Mouse (Mus musculus) limb, embryonic 14.5 days (tissue): Measurements from ENCODE around the gene Susd1. TPM values are rescaled to one million over a fixed set of nuclear protein-coding genes. Genes with fewer than 3 reads are reported as not detected.
"Not testable (repeated sequence)": the region's sequence is repeated elsewhere in the genome, so short reads cannot be mapped to it uniquely, and the experiment has no call there.

ENCODE experiments used
- ATAC-seq: fragments of 200-750 bp; cut with Nextera tagmentation; 2 replicates; pipeline ENCODE4 v1.8.0; 2017; ENCODE audit warnings: low read depth, moderate number of reproducible peaks, moderate TSS enrichment; ENCODE audit not compliant: low FRiP score
- DNase-seq: peaks from one replicate; pipeline ENCODE4 v3.0.0-alpha.2; 2015; ENCODE audit warnings: low spot score
- H3K27ac ChIP-seq: fragments of 300-500 bp; sonication (generic); replicated peaks from 2 replicates; pipeline ENCODE4 v1.5.1; 2014; ENCODE audit warnings: low read depth, mild to moderate bottlenecking, low read length, moderate library complexity, mixed read lengths
- H3K27me3 ChIP-seq: fragments of 300-500 bp; sonication (generic); 2 replicates; pipeline ENCODE4 v1.6.1; 2014; ENCODE audit warnings: low read length, mixed read lengths; ENCODE audit not compliant: control insufficient read depth, insufficient read depth
- H3K36me3 ChIP-seq: fragments of 300-500 bp; sonication (generic); 2 replicates; pipeline ENCODE4 v1.6.1; 2014; ENCODE audit warnings: mild to moderate bottlenecking, low read length, moderate library complexity, mixed read lengths; ENCODE audit not compliant: control insufficient read depth, insufficient read depth
- H3K4me1 ChIP-seq: fragments of 300-500 bp; sonication (generic); 2 replicates; pipeline ENCODE4 v1.6.1; 2014; ENCODE audit warnings: antibody characterized with exemption, low read length, mixed read lengths; ENCODE audit not compliant: control insufficient read depth, insufficient read depth
- H3K4me2 ChIP-seq: fragments of 300-500 bp; sonication (generic); replicated peaks from 2 replicates; pipeline ENCODE4 v1.6.1; 2014; ENCODE audit warnings: low read depth, mild to moderate bottlenecking, low read length, moderate library complexity; ENCODE audit not compliant: severe bottlenecking
- H3K4me3 ChIP-seq: fragments of 300-500 bp; sonication (generic); replicated peaks from 2 replicates; pipeline ENCODE4 v1.5.1; 2014; ENCODE audit warnings: low read length
- H3K9ac ChIP-seq: fragments of 300-500 bp; sonication (generic); 2 replicates; pipeline ENCODE4 v1.6.1; 2014; ENCODE audit warnings: mild to moderate bottlenecking, low read depth, low read length, moderate library complexity; ENCODE audit not compliant: severe bottlenecking
- H3K9me3 ChIP-seq: fragments of 300-500 bp; sonication (generic); 2 replicates; pipeline ENCODE4 v1.6.1; 2016; ENCODE audit warnings: low read length; ENCODE audit not compliant: control insufficient read depth
- POLR2A ChIP-seq: fragments of 200-500 bp; IDR thresholded peaks from 2 replicates; pipeline ENCODE4 v1.8.0; 2012; ENCODE audit warnings: inconsistent platforms, mild to moderate bottlenecking, moderate library complexity, borderline replicate concordance; ENCODE audit not compliant: insufficient read depth, insufficient read length; ENCODE audit errors: extremely low read depth
- WGBS: fragments of 180-500 bp; shearing (Covaris S2); extraction: QIAGEN DNeasy Blood & Tissue Kit; methylation state at CpG from one replicate; pipeline ENCODE4 v1.1.7; 2014; 5-methylcytosine and 5-hydroxymethylcytosine counted together
- polyA plus RNA-seq, 2 experiments: library from polyadenylated mRNA; depleted of rRNA in 1 of 2; stranded (reverse) in 1 of 2; unstranded in 1 of 2; fragments of >200 nt; fragmentation: Nextera tagmentation in 1 of 2; extraction: Ambion mirVana in 1 of 2; gene quantifications; 2 replicates each; pipeline versions ENCODE4 v1.2.1 to v1.2.3; 2012 to 2014

The Susd1 gene
- polyA plus RNA-seq, 2 experiments = 2.3 to 5.6 TPM

DNA sequence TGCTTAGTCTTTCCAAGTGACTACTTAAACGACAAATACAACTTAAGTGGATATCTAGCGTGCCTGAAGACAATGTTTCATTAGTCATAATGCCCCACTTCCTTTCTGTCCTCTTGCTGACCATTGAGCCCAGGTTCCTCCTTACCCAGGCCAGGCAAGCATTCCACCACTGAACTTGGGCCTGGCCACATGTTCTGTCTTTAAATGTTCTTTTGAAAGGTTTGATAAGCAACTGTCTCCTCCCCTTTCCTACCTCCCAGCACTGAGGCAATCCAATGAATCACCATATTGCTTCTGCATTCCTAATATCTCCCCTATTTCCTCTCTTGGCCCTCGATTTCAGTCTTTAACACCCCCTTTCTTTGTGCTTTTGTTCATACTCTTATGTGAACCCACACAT lies 143.8 kb downstream of the Susd1 start:
- Histone ChIP-seq H3K9ac (no peak overlapping the region), H3K4me2 (no peak overlapping the region), H3K4me3 (no peak overlapping the region), H3K9me3 (no peaks in the 10 kb centered on the region), H3K4me1 (no peaks in the 10 kb centered on the region), H3K27ac (no peak overlapping the region), H3K27me3 (no peaks in the 10 kb centered on the region), H3K36me3 (no peaks in the 10 kb centered on the region)
- DNase-seq (no peak), ATAC-seq (no peak)
- TF ChIP-seq POLR2A = no peak
- 85% methylated on average over 3 of the region's 3 CpGs for WGBS

DNA sequence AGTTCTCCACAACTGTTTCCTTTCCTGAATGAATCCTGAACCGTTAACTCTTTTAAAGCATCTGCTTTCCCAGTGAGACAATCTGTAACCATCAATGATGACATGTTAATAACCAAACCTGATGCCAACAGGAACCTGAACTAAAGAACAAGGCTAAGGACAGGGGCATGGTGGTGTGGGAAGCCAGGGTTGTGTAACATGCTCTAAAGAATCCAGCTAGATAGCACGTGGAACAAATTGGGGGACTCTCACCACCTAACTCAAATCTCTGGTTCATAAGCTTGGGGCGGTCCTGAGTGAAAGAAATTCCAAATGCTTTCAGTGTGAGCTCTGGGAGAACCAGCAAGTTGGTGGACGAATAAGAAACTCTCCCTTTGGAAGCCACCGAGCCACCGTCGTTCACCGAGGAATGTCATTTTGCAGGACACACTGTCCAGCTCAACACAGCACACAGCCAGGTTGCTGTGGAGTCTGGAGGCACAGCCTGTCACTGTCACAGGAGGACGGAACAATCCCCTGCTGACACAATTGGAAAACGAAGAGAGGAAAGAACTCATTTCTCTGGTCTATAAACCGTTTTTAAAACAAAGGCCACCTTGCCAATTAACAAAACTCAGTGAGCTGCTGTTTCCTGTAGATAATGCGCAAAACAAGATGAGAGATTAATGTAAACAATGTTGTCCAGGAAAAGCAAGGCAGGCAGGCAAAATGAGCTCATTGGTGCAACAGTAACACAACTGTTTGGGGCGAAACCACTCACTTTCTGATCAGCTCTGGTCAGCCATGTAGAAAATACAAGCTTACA lies 146.3 kb downstream of the Susd1 start:
- no peak overlapping the region for H3K4me2 ChIP-seq
- no peaks in the 10 kb centered on the region for H3K27me3 ChIP-seq
- DNase-seq (no peak), ATAC-seq (no peak)
- no peak overlapping the region for H3K27ac ChIP-seq
- no peaks in the 10 kb centered on the region for H3K36me3 ChIP-seq
- 75% methylated on average over 13 of the region's 13 CpGs for WGBS
- no peak overlapping the region for H3K9ac ChIP-seq
- H3K4me3 ChIP-seq = no peak overlapping the region
- TF ChIP-seq POLR2A = no peak
- no peaks in the 10 kb centered on the region for H3K4me1 ChIP-seq
- H3K9me3 ChIP-seq = no peaks in the 10 kb centered on the region

DNA sequence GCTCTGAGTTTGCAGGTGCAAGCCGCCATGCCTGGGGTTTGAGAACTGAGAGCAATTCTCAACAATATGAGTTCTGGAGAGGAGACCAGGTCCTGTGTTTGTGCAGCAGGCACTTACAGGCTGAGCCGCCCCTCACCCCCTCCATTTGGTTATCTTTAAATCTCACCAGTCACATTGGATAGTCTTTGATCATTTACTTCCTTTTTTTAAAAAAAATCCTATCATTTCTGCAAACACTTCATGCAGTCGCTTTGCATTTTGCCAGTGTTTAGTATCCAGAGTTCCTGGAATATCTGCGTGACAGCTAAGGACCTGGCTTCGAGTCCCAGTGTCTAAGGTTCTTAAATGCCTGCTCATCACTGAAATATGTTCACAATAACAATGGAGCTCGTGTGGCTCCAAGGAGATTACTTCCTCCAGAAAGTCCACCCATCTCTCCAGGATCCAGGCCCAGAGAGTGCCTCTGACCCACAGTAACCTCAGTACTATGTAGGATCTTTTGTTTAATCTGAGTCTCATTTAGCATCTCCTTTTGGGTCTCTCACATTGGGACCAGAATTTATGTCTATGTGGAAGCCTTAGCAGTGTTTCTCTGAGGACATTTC lies 147.4 kb downstream of the Susd1 start:
- no peak overlapping the region for H3K27ac ChIP-seq
- no peaks in the 10 kb centered on the region for H3K27me3 ChIP-seq
- 0 out of 2 replicates have a peak, but pooled peaks cover under 1% of the 10 kb centered on the region for H3K4me1 ChIP-seq
- no peak overlapping the region for H3K9ac ChIP-seq
- no peak for TF ChIP-seq POLR2A
- 73% methylated on average over 6 of the region's 6 CpGs for WGBS
- no peaks in the 10 kb centered on the region for H3K36me3 ChIP-seq
- DNase-seq (no peak), ATAC-seq (no peak)
- H3K9me3 ChIP-seq = no peaks in the 10 kb centered on the region
- no peak overlapping the region for H3K4me3 ChIP-seq
- H3K4me2 ChIP-seq = no peak overlapping the region

DNA sequence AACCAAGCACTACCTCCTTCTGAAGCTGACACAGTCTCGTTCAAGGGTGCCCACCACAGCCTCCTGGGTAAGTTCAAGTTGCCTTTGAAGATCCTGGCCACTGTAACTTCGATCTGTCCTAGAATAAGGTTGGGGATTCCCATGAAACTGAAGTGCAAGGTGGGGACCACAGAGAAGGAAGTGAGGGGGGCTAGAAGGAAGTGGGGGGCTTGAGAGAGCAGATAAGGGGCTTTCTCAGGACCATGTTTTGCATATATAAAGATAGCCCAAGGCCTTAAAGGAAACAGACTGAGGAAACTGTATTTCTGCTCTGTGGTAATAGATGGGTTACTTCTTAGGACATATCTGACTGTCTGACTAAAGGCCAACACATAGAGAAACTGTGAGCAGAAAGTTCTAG lies 151.3 kb downstream of the Susd1 start:
- no peak overlapping the region for H3K4me3 ChIP-seq
- H3K4me2 ChIP-seq = no peak overlapping the region
- 0 out of 2 replicates have a peak, but pooled peaks cover 4% of the 10 kb centered on the region for H3K4me1 ChIP-seq
- no peaks in the 10 kb centered on the region for H3K36me3 ChIP-seq
- TF ChIP-seq POLR2A = no peak
- H3K27ac ChIP-seq = no peak overlapping the region
- ATAC-seq = no peak
- no peaks in the 10 kb centered on the region for H3K27me3 ChIP-seq
- no peak for DNase-seq
- H3K9ac ChIP-seq = no peak overlapping the region
- WGBS = 64% methylated on average over 2 of the region's 2 CpGs
- H3K9me3 ChIP-seq = no peaks in the 10 kb centered on the region

DNA sequence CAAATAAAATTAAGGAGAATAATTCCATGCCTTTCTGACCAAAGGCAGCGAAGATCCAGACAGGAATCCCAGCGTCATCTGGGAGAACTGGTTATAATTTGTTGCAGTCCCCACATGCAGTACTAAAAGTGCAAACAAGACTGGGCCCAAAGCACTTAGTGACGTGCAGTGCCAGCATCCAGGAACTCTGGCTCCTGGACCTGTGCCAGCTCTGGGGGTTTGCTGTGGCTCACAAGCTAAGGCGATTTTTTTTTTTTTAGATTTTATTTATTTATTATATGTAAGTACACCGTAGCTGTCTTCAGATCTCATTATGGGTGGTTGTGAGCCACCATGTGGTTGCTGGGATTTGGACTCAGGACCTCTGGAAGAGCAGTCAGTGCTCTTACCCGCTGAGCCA lies 152.1 kb downstream of the Susd1 start:
- not testable (repeated sequence) for H3K4me1 ChIP-seq, H3K27me3 ChIP-seq, DNase-seq, H3K4me3 ChIP-seq, H3K9me3 ChIP-seq, ATAC-seq, H3K4me2 ChIP-seq, H3K9ac ChIP-seq, H3K36me3 ChIP-seq, H3K27ac ChIP-seq
- WGBS = 47% methylated on average over 6 of the region's 6 CpGs
